Mouse (Mus musculus) cortical plate, adult 2 months (tissue): ENCODE data around the gene Dvl2. TPM values are rescaled to one million over a fixed set of nuclear protein-coding genes. Genes with fewer than 3 reads are reported as not detected.

Experiments used
- H3K27ac ChIP-seq: fragments of 200-500 bp; 2 replicates; pipeline ENCODE4 v1.5.1; 2012; ENCODE audit warnings: low read length, control low read depth, inconsistent platforms; ENCODE audit not compliant: insufficient read depth
- H3K4me1 ChIP-seq: fragments of 200-500 bp; 2 replicates; pipeline ENCODE4 v1.6.1; 2011; ENCODE audit warnings: low read length; ENCODE audit not compliant: control insufficient read depth, insufficient read depth
- H3K4me3 ChIP-seq: fragments of 200-500 bp; 2 replicates; pipeline ENCODE4 v1.5.1; 2011; ENCODE audit warnings: mild to moderate bottlenecking, low read length, control low read depth; ENCODE audit not compliant: insufficient read depth
- CTCF ChIP-seq: fragments of 200-500 bp; IDR thresholded peaks from 2 replicates; pipeline ENCODE4 v1.5.1; 2011; ENCODE audit warnings: mild to moderate bottlenecking, control low read depth, low read length; ENCODE audit not compliant: insufficient read depth; ENCODE audit errors: extremely low read depth
- POLR2A ChIP-seq: fragments of 200-500 bp; IDR thresholded peaks from 2 replicates; pipeline ENCODE4 v1.6.1; 2011; ENCODE audit warnings: mild to moderate bottlenecking, low read length, control low read depth; ENCODE audit not compliant: insufficient read depth; ENCODE audit errors: extremely low read depth
- polyA plus RNA-seq: library from polyadenylated mRNA; depleted of rRNA; stranded (reverse); fragments of >200 nt; gene quantifications from 2 replicates; pipeline ENCODE4 v1.2.3, GENCODE M21; 2012

The Dvl2 gene
- polyA plus RNA-seq, 1 experiment, result 26.9 TPM

DNA sequence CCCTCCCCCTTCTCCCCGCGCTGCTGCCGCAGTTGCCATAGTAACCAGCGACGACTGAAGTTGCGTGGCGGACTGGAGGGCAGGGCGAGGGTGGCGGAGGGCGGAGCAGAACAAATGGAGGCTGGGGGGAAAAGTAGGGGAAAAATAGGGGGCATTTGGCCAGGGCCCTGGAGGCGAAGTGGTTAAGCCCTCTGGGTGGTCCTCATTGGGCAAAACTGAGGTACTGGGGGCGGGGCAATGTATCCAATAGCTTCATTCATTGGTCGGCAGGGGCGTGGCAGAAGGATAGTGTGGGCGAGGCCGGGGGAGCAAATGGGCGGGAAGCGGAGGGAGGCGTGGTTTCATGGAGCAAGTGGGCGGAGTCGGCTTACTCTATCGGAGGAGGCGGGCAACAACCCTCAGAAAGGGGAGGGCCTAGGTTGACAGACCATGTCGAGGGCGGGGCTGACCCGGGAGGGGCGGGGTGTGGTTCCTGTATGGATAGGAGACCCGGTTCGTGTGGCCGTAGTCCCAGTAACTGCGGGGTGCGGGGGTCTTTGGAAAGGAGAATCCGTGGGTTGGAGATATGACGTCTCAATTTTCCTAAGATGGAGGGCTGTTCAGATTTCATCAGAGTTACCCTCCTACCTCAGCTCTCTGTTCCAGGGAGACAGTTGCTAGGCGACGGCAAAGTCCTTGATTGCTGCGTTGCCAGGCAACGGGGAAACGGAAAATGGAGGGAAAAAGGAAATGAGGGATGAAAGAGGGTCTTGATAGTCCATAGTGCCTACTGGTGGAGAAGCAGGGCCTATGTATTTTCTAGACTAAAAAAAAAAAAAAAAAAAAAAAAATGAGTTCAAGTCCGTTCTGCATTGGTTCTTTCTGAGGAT, 21.1 kb downstream of the Dvl2 start:
- Histone ChIP-seq H3K4me3 (peak overlapping the region; percentile 34), H3K27ac (0 out of 2 replicates have a peak overlapping the region, but pooled peaks have one; percentile 1), H3K4me1 (peaks cover 6% of the 10 kb centered on the region; the same call in 1 of the 2 replicates)
- TF ChIP-seq POLR2A (no peak), CTCF (no peak)

DNA sequence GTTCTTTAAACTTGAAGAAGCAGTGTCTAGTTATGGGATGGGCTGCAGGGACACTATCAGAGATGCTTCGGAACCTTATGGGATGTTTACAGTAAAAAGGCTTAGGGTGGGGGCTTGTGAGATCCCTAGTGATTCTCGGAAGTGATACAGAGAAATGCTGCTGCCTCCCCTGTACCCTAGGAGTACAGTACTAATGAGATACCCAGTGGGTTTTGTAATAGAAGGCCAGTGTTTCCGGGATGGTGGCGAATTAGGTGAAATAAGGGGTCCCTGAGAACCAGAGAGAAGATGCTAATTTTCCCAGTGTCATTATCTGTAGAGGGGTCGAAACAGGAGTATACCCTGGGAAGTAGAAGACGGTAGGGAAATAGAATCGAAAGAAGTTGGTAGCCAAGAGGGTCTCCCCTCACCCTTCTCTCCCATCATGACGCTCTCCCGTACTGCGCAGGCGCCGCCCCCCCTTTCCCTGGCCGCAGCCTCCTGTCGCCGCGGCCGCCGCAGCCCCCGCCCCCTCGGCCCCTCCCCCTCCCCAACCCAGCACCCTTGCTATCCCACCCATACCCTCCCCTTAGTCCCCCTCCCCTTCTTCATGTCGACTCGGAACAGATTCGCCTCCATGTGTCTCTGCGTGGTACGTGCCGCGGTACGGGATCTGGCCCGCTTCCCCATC, 23.2 kb downstream of the Dvl2 start:
- TF ChIP-seq CTCF (no peak), POLR2A (no peak)

GRCm38 (mm10) chr11:70024151-70024514, 23.7 kb downstream of the Dvl2 start:
- TF ChIP-seq POLR2A (no peak), CTCF (no peak)

More for the DNA sequence above, 23.2 kb downstream of the Dvl2 start:
- 0 out of 2 replicates have a peak overlapping the region, but pooled peaks have one; percentile 38 for H3K27ac ChIP-seq
- peaks cover 9% of the 10 kb centered on the region for H3K4me1 ChIP-seq
- peak overlapping the region; percentile 46 for H3K4me3 ChIP-seq

DNA sequence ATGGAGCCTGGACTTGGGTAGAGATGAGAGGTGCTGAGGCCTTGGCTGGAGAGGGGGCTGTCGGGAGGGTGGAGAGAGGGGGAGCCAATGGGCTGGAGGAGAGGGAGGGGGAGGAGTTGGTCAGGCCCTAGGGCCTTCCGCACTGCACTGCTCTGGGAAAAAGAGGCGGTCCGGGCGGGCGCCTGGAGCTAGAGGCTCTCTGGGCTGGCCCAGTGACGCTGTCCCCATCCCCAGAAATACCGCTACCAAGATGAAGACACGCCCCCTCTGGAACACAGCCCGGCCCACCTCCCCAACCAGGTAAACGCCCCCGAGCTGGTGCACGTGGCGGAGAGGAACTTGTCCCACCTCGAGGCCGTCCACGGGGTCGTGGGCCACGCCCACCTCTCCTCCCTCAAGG, 26.3 kb downstream of the Dvl2 start:
- Histone ChIP-seq H3K27ac (peak overlapping the region; percentile 45; the same call in 1 of the 2 replicates), H3K4me1 (peaks cover 14% of the 10 kb centered on the region), H3K4me3 (peak overlapping the region; percentile 22)
- no peak for TF ChIP-seq POLR2A
- no peak for TF ChIP-seq CTCF

More at GRCm38 (mm10) chr11:70024151-70024514, 23.7 kb downstream of the Dvl2 start:
- H3K4me3 ChIP-seq, result peak overlapping the region; percentile 46
- peaks cover 11% of the 10 kb centered on the region for H3K4me1 ChIP-seq
- H3K27ac ChIP-seq, result no peak overlapping the region

- TF ChIP-seq CTCF (no peak), POLR2A (no peak)
- Histone ChIP-seq H3K27ac (peak overlapping the region; percentile 45; the same call in 1 of the 2 replicates), H3K4me1 (peaks cover 14% of the 10 kb centered on the region), H3K4me3 (peak overlapping the region; percentile 22)
Measured at GRCm38 (mm10) chr11:70027397-70027796, 27.0 kb downstream of the Dvl2 start.

GRCm38 (mm10) chr11:70028401-70029129, 28.2 kb downstream of the Dvl2 start:
- Histone ChIP-seq H3K4me3 (peak overlapping the region; percentile 24; the same call in 1 of the 2 replicates), H3K27ac (peak overlapping the region; percentile 51), H3K4me1 (peaks cover 14% of the 10 kb centered on the region)
- TF ChIP-seq POLR2A (no peak), CTCF (no peak)

DNA sequence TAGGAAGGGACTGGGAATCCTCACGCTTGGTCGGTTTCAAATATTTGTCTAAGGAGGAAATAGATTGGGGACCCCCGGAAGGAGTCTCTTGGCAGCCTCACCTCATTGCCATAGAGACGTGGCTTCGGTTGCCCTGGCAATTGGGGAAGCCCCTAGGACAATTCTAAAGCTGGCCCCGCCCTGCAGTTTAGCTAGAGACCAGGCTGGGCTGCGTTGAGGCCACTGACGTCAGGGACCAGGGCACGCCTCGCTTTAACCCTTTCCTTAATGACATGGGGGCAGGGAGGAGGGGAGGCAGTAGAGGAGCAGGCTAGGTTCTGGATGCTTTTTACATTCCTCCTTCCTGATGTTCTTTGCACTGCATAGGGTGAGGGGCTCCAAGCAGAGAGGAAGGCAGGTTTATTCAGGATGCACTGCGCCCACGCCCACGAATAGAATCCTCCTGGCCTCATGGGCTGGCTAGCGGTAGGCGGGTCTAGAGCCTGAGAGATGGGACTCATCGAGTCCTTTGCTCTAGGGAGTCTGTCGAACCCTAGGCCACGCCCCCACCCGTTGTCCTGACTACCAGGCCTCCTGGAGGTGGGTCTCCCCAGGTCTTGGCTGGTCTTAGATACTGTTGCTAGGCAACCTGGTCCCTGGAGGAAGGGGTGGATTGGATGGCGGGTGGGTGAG, 28.9 kb downstream of the Dvl2 start:
- peaks cover 11% of the 10 kb centered on the region for H3K4me1 ChIP-seq
- H3K27ac ChIP-seq, result peak overlapping the region; percentile 51
- TF ChIP-seq CTCF (no peak), POLR2A (0 out of 2 replicates have a peak, but pooled peaks have one; percentile 19)
- peak overlapping the region; percentile 24 for H3K4me3 ChIP-seq

GRCm38 (mm10) chr11:70029829-70030550, 29.6 kb downstream of the Dvl2 start:
- H3K27ac ChIP-seq, result no peak overlapping the region
- H3K4me3 ChIP-seq, result peak overlapping the region; percentile 24; the same call in 1 of the 2 replicates
- peaks cover 11% of the 10 kb centered on the region for H3K4me1 ChIP-seq
- no peak for TF ChIP-seq CTCF
- no peak for TF ChIP-seq POLR2A
